Mouse (Mus musculus): ENCODE measurements around the gene Tmem63a. TPM values are rescaled to one million over a fixed set of nuclear protein-coding genes. Genes with fewer than 3 reads are reported as not detected.

Gene Tmem63a
- polyA plus RNA-seq, 1 experiment from 2014 or later, result 7.7 TPM

DNA sequence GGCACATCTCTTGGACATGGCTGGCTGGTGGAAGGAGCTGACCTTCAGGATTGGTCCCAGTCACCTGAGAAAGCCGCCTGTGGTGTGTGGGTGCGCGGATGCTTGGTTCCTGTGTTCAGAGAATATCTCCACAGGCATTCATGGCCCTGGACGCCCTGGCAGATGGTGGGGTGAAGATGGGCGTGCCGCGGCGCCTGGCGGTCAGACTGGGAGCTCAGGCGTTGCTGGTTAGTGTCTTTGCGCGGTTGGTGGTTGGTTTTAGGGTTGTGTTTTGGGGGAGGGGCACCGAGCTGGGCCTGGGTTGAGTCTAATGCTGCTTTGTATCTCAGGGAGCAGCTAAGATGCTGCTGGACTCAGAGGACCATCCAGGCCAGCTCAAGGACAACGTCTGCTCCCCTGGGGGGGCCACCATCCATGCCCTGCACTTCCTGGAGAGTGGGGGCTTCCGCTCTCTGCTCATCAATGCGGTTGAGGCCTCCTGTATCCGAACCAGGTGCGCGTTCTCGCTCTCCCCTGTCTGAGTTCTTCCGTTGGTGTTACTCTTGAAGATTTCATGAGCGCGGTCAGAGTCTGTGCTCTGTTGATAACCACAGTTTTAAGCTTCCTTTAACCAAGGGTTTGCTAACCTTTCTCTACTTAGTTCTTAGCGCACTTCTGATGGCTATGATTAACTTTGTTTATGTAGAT, 35.5 kb upstream of the Tmem63a start:
- H3K4me3 ChIP-seq, result peak overlapping the region; percentile 94
- peaks cover 23% of the 10 kb centered on the region for H3K4me1 ChIP-seq
- no peak for ATAC-seq (ENCODE audit: extremely low read depth, insufficient number of reproducible peaks, low FRiP score, low TSS enrichment)
- 85% methylated on average over 24 of the region's 24 CpGs for whole genome bisulfite sequencing
- peaks cover 36% of the 10 kb centered on the region for H3K36me3 ChIP-seq
- H3K9ac ChIP-seq, result no peak overlapping the region
- no peak overlapping the region for H3K27ac ChIP-seq (replicated peaks)
- no peaks in the 10 kb centered on the region for H3K27me3 ChIP-seq (replicated peaks)
- H3K4me2 ChIP-seq, result peak overlapping the region; percentile 96
- no peaks in the 10 kb centered on the region for H3K9me3 ChIP-seq

DNA sequence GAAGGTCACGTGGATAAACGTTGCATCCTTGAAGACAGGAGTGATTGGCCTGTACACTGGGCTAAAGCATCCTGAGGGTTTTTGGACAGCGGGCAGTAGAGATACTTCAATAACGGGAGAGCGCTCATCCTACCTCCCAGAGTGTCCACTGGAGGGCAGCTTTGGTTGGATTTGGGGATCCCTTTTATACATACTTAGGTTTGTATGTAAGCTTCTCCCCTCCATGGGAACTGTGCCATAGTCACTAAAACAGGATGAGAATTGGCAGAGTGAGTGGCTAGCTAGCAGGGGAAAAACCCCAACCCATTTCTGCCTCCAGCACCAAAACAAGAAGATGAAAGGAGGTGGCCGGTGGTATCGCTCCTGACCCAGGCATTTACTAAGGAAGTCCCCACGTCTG, 31.0 kb upstream of the Tmem63a start:
- peaks cover 29% of the 10 kb centered on the region for H3K36me3 ChIP-seq
- no peak for ATAC-seq (ENCODE audit: extremely low read depth, insufficient number of reproducible peaks, low FRiP score, low TSS enrichment)
- no peak overlapping the region for H3K27ac ChIP-seq (replicated peaks)
- H3K4me1 ChIP-seq, result peaks cover 15% of the 10 kb centered on the region
- H3K9ac ChIP-seq, result no peak overlapping the region
- H3K9me3 ChIP-seq, result no peaks in the 10 kb centered on the region
- 39% methylated on average over 8 of the region's 8 CpGs for WGBS
- H3K4me3 ChIP-seq, result no peak overlapping the region
- peak overlapping the region; percentile 51 for H3K4me2 ChIP-seq
- peaks cover 6% of the 10 kb centered on the region; the same call in 1 of the 2 replicates for H3K27me3 ChIP-seq (replicated peaks)

DNA sequence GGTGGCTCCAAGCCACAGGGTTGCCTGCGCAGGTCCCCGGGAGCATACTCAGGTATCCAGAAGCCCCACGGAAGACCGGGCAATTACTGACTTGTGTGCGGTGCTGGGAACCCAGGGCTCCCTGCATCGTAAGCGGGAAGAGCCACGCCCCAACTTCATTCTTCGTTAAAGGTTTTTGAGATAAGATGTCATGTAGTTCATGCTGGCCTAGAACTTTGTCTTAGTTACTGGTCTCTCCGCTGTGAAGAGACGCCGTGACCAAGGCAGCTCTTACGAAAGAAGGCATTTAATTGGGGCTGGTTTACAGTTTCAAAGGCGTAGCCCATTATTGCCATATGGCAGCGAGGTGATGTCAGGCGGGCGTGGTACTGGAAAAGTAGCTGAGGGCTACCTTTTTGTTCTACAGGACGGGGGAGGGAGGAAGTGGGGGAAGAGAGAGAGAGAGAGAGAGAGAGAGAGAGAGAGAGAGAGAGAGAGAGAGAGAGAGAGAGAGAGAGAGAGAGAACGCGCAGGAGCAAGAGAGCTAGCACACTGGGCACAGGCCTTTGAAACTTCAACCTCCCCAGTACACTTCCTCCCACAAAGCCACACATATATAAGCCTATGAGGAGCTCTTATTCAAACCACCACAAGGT, 30.4 kb upstream of the Tmem63a start:
- peaks cover 15% of the 10 kb centered on the region for H3K4me1 ChIP-seq
- no peak overlapping the region for H3K4me3 ChIP-seq
- ATAC-seq (ENCODE audit: extremely low read depth, insufficient number of reproducible peaks, low FRiP score, low TSS enrichment), result no peak
- peak overlapping the region; percentile 51 for H3K4me2 ChIP-seq
- H3K9me3 ChIP-seq, result no peaks in the 10 kb centered on the region
- peaks cover 6% of the 10 kb centered on the region; the same call in 1 of the 2 replicates for H3K27me3 ChIP-seq (replicated peaks)
- 44% methylated on average over 20 of the region's 20 CpGs for WGBS
- H3K9ac ChIP-seq, result no peak overlapping the region
- H3K36me3 ChIP-seq, result peaks cover 23% of the 10 kb centered on the region
- no peak overlapping the region for H3K27ac ChIP-seq (replicated peaks)

DNA sequence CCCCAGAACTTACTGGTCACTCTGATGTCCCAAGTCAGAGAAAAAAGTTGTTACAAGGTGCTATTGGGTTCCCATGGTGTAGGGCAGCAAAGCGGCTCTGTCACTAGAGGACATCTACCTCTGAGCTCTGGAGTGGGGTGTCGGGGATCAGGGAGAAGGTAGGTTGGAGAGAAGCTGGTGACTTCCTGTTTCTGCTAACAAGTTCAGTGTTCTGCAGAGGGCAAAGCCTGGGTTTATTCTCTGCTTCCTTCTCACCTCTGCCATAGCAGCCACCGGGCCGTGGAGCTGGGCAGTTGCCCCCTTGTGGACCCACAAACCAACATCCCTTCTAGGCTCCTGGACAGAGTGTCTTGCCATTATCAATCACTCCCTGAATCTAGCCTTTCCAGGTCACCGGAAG, 29.4 kb upstream of the Tmem63a start:
- 78% methylated on average over 5 of the region's 5 CpGs for WGBS

DNA sequence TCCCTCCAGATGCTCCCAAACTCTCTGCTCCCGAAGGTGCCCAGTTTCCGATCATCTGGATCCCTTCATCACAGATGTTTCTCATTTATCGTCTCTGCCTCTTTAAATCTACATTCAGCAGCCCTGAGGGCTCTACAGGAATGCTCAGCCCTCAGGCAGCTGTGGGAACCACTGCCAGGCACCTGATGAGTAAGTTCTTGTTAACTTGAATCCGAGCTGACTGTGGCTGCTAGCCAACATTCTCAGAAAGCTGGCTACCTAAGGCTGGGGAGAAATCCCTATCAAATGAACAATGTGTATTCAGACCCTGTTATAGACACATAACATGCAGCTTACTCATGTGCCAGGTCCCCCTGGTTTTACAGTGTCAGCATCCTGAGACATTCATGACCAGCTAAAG, 28.3 kb upstream of the Tmem63a start:
- Histone ChIP-seq H3K27ac (replicated peaks) (peak overlapping the region; percentile 38; the same call in 1 of the 2 replicates), H3K4me1 (peaks cover 16% of the 10 kb centered on the region), H3K36me3 (peaks cover 3% of the 10 kb centered on the region; the same call in 1 of the 2 replicates), H3K9ac (no peak overlapping the region), H3K9me3 (no peaks in the 10 kb centered on the region), H3K4me2 (no peak overlapping the region), H3K27me3 (replicated peaks) (peaks cover 6% of the 10 kb centered on the region; the same call in 1 of the 2 replicates), H3K4me3 (no peak overlapping the region)
- peak; percentile 21; the same call in 1 of the 2 replicates for ATAC-seq (ENCODE audit: extremely low read depth, insufficient number of reproducible peaks, low FRiP score, low TSS enrichment)
- 40% methylated on average over 4 of the region's 4 CpGs for WGBS

More for the DNA sequence above, 29.4 kb upstream of the Tmem63a start:
- Histone ChIP-seq H3K36me3 (peaks cover 13% of the 10 kb centered on the region), H3K27ac (replicated peaks) (no peak overlapping the region), H3K4me1 (peaks cover 15% of the 10 kb centered on the region), H3K9ac (no peak overlapping the region), H3K9me3 (no peaks in the 10 kb centered on the region), H3K27me3 (replicated peaks) (peaks cover 6% of the 10 kb centered on the region; the same call in 1 of the 2 replicates), H3K4me2 (no peak overlapping the region), H3K4me3 (no peak overlapping the region)
- ATAC-seq (ENCODE audit: extremely low read depth, insufficient number of reproducible peaks, low FRiP score, low TSS enrichment), result no peak

DNA sequence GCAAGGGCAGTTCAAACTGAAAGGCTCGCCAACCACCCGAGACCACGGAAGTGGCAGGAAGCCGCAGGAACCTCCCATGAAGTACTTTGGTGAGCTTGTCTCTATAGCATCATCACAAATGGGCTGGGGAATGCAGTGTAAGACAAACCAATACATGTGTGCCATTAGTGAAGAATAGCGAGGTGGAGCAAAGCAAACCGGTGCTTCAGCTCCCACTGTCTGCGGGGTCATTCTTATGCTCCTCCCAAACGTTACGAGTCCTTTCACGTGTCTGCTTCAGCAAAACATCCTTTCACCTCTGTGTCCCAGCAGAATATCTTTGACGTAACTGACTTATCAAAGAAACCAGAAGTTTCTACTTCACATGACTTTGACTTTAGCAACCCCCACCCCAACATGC, 25.7 kb upstream of the Tmem63a start:
- Histone ChIP-seq H3K4me2 (no peak overlapping the region), H3K9me3 (no peaks in the 10 kb centered on the region), H3K36me3 (no peaks in the 10 kb centered on the region), H3K4me1 (peaks cover 21% of the 10 kb centered on the region), H3K27me3 (replicated peaks) (peaks cover 6% of the 10 kb centered on the region; the same call in 1 of the 2 replicates), H3K4me3 (no peak overlapping the region), H3K9ac (no peak overlapping the region), H3K27ac (replicated peaks) (no peak overlapping the region)
- no peak for ATAC-seq (ENCODE audit: extremely low read depth, insufficient number of reproducible peaks, low FRiP score, low TSS enrichment)
- WGBS, result 87% methylated on average over 11 of the region's 11 CpGs

DNA sequence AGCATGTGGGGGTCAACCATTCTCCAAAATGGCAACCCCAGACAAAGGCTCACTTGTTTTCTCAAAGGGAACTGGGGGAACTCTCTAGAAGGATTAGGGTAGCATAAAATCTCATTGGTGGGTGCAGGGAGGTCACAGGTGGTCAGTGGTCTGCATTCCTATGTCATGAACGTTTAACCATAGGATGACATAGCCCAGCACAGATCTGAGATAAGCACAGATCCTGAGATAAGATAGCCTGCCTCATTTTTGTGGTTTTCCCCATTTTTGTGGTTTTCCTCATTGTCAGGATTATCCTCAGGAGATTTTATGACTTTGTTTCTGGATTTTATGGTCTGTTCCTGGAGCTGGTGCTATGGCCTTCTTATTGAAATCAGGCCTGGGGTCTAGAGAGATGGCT, 25.1 kb upstream of the Tmem63a start:
- 36% methylated on average over 1 of the region's 1 CpGs for WGBS
- Histone ChIP-seq H3K4me1 (peaks cover 18% of the 10 kb centered on the region), H3K4me2 (no peak overlapping the region), H3K4me3 (no peak overlapping the region), H3K9me3 (no peaks in the 10 kb centered on the region), H3K36me3 (no peaks in the 10 kb centered on the region), H3K27me3 (replicated peaks) (peaks cover 6% of the 10 kb centered on the region; the same call in 1 of the 2 replicates), H3K9ac (no peak overlapping the region), H3K27ac (replicated peaks) (no peak overlapping the region)
- ATAC-seq (ENCODE audit: extremely low read depth, insufficient number of reproducible peaks, low FRiP score, low TSS enrichment), result no peak

DNA sequence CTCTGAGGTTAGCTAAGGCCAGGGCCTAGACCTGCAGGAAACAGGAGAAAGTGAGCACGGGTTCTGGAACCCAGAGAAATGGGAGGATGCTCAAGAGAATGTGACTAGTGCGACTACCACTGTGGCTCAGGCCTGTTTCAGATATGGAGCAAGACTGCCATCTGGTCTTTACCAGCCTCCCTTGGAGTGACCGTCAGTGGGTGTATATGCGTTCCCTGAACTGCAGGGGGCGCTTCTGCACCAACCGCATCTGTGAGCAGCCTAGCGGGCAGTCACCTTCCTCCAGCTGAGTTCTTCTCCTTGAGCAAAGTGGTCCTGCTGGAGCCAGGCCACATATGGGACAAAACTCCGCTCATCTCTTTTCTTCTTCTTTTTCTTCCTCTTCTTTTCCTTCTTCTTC, 22.5 kb upstream of the Tmem63a start:
- H3K9ac ChIP-seq, result no peak overlapping the region
- WGBS, result 36% methylated on average over 8 of the region's 8 CpGs
- no peak overlapping the region for H3K4me3 ChIP-seq
- 0 out of 2 replicates have a peak, but pooled peaks cover 7% of the 10 kb centered on the region for H3K4me1 ChIP-seq
- no peak overlapping the region for H3K4me2 ChIP-seq
- peaks cover 6% of the 10 kb centered on the region; the same call in 1 of the 2 replicates for H3K27me3 ChIP-seq (replicated peaks)
- ATAC-seq (ENCODE audit: extremely low read depth, insufficient number of reproducible peaks, low FRiP score, low TSS enrichment), result no peak
- no peaks in the 10 kb centered on the region for H3K9me3 ChIP-seq
- no peak overlapping the region for H3K27ac ChIP-seq (replicated peaks)
- H3K36me3 ChIP-seq, result no peaks in the 10 kb centered on the region

DNA sequence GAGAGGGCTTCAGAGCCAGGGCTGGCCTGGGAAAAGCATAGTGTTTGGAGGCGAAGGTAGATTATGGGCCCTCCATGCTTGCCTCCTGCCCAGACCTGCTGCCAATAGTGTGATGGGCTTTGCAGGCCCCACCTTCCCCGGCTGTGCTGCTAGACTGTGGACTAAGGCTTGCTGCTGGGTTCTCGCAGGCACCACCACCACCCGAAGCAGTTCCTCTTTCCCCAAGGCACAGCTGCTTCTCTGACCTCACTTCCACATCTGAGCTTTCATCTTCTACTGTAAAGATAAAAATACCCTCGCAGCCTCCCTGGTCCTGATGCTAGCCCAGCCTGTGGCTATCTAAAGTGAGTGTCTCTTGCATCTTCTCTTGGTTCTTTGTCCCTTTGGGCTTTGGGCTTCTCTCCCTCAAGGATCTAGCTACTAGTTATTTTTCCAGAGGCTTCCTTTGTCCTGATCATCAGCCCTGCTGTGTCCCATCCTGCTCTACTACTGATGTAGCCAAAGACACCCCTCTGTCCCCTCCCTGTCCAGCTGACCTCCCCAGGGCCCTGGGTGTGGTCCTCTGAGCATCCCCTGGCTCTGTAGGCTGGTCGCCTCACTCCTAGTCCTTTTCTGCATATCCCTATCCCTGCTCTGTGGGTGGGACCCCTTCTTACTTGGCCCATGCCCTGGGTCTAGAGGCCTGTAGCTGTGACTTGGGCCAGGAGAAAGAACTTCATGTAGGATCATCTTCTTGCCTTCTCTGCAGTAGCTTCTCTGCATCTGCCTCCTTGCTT, 19.7 kb upstream of the Tmem63a start:
- WGBS, result 59% methylated on average over 6 of the region's 6 CpGs
- no peak for ATAC-seq (ENCODE audit: extremely low read depth, insufficient number of reproducible peaks, low FRiP score, low TSS enrichment)
- Histone ChIP-seq H3K36me3 (no peaks in the 10 kb centered on the region), H3K27me3 (replicated peaks) (no peaks in the 10 kb centered on the region), H3K4me1 (0 out of 2 replicates have a peak, but pooled peaks cover 7% of the 10 kb centered on the region), H3K4me3 (no peak overlapping the region), H3K9me3 (no peaks in the 10 kb centered on the region), H3K27ac (replicated peaks) (no peak overlapping the region), H3K9ac (no peak overlapping the region), H3K4me2 (no peak overlapping the region)

DNA sequence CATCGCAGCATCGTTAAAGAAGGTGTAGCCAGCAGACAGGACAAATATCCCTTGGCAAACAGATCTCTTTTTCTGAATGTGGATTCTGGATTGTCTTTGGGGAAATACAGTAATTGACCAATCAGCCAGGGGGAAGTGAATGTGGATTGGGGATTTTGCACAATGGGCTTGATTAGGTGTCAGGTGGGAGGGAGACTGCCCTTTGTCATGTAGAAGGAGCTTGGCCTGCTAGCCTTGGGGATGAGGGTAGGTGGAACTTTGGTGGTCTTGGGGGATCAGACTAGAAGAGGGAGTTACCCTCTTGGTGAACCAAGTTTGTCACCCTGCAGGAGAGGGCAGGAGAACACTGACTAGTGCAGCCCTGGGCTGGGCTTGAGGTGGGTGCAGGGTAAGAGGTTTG, 17.4 kb upstream of the Tmem63a start:
- Histone ChIP-seq H3K27ac (replicated peaks) (no peak overlapping the region), H3K9me3 (no peaks in the 10 kb centered on the region), H3K27me3 (replicated peaks) (no peaks in the 10 kb centered on the region), H3K9ac (no peak overlapping the region), H3K4me3 (no peak overlapping the region), H3K4me1 (no peaks in the 10 kb centered on the region), H3K4me2 (no peak overlapping the region), H3K36me3 (no peaks in the 10 kb centered on the region)
- ATAC-seq (ENCODE audit: extremely low read depth, insufficient number of reproducible peaks, low FRiP score, low TSS enrichment), result no peak
- WGBS, result 60% methylated on average over 2 of the region's 2 CpGs

DNA sequence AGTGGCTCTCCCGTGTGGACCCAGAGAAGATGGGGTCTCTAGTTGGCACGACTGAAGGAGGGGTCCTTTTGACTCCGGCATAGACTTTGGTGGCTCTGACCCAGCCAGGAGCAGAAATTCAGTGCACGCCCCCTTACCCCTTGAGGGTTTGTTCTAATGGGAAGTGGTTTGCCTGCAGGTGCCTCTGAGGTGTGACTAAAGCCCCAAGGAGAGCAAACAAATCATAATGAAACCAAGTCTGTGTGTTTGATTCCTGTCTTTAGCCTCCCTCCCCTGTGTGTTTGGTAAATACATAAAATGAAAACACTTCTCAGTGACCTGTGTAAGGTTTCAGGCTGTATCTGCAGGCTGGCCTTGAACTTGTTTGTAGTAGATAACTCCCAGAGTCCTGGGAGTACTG, 15.9 kb upstream of the Tmem63a start:
- H3K36me3 ChIP-seq, result no peaks in the 10 kb centered on the region
- 58% methylated on average over 4 of the region's 4 CpGs for WGBS
- no peaks in the 10 kb centered on the region for H3K9me3 ChIP-seq
- H3K9ac ChIP-seq, result no peak overlapping the region
- ATAC-seq (ENCODE audit: extremely low read depth, insufficient number of reproducible peaks, low FRiP score, low TSS enrichment), result no peak
- peaks cover 3% of the 10 kb centered on the region; the same call in 1 of the 2 replicates for H3K27me3 ChIP-seq (replicated peaks)
- no peaks in the 10 kb centered on the region for H3K4me1 ChIP-seq
- H3K4me2 ChIP-seq, result no peak overlapping the region
- no peak overlapping the region for H3K4me3 ChIP-seq
- H3K27ac ChIP-seq (replicated peaks), result no peak overlapping the region
